Mouse (Mus musculus) intestine, embryonic 14.5 days (tissue): Measurements from ENCODE around the gene Cyp2b13. TPM values are rescaled to one million over a fixed set of nuclear protein-coding genes. Genes with fewer than 3 reads are reported as not detected.

ENCODE experiments used
- polyA plus RNA-seq: library from polyadenylated mRNA; unstranded; fragments of >200 nt; fragmentation: Nextera tagmentation; extraction: Ambion mirVana; gene quantifications from 2 replicates; pipeline ENCODE4 v1.2.1, GENCODE M21; 2014

Gene Cyp2b13
- polyA plus RNA-seq, 1 experiment from 2014 or later = not detected

Other genes with a start within 250 kb of the Cyp2b13 start
- gene Cyp2s1, start 244.6 kb upstream of the Cyp2b13 start, polyA plus RNA-seq = 30.6 and 34.6 TPM in 2 replicates
- not detected in 2 replicates for gene Cyp2b10, start 163.9 kb upstream of the Cyp2b13 start, polyA plus RNA-seq
- not detected in 2 replicates for gene Cyp2b9, start 111.9 kb downstream of the Cyp2b13 start, polyA plus RNA-seq
- not detected in 2 replicates for gene Vmn1r184, start 198.8 kb downstream of the Cyp2b13 start, polyA plus RNA-seq
- not detected in 2 replicates for gene Cyp2a4, start 245.7 kb downstream of the Cyp2b13 start, polyA plus RNA-seq